Comparison of ENCODE assay signal across 21 mouse cellular contexts in the genomic region with DNA sequence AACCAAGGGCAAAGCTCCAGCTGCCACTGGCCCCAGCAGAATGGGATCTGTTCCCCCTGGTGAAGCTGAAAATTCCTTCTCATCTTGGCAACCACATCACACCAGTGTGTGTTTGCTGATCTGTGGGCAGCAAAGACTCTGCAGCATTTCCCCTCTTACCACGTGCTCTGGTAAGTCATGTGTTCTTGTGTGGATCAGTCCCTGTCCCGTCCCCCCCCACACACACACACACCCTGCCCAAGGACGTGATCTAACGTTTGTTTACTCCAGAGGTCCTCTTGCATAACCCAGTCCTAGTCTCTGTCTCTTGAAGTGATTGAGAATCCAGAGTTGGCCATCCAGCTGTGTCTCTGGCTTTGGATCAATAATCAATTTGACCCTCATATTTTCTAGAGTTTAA. TPM values are rescaled to one million over a fixed set of nuclear protein-coding genes. Genes with fewer than 3 reads are reported as not detected.
DNase-seq lines count a peak whose midpoint lies in the region; ATAC-seq and TF ChIP-seq lines count a peak whose summit lies in the region.
"Had no signal": no experiment of that assay in that cellular context is flagged by ENCODE, and none has a peak within 500 bp of the region (broad histone marks: within the 10 kb centered on the region; RNA-seq: fewer than 3 reads in every experiment).

A gene (minus strand): TSS at position 134 of the 400 bp plus-strand sequence.

- H3K9ac ChIP-seq in liver, postnatal 0 days (replicated peaks), result no peak within 1 kb of the TSS
- H3K9ac ChIP-seq in liver, embryonic 11.5 days (ENCODE audit: low read depth, low read length), result no peak within 1 kb of the TSS
- H3K9ac ChIP-seq in lung, embryonic 15.5 days, result no peak within 1 kb of the TSS
- H3K9ac ChIP-seq in stomach, embryonic 15.5 days, result no peak within 1 kb of the TSS
- H3K9ac ChIP-seq in midbrain, embryonic 15.5 days, result no peak within 1 kb of the TSS
- H3K9ac ChIP-seq: forebrain, embryonic 15.5 days; hindbrain, embryonic 14.5 days; neural tube, embryonic 12.5 days had no signal

- H3K9me3 ChIP-seq in liver, postnatal 0 days (ENCODE audit: low read length), result no peaks in the 10 kb centered on the region
- H3K9me3 ChIP-seq in liver, embryonic 11.5 days (ENCODE audit: control insufficient read depth, low read length), result no peaks in the 10 kb centered on the region
- no peaks in the 10 kb centered on the region for H3K9me3 ChIP-seq in lung, embryonic 15.5 days
- H3K9me3 ChIP-seq in stomach, embryonic 15.5 days, result no peaks in the 10 kb centered on the region
- H3K9me3 ChIP-seq in midbrain, embryonic 15.5 days, result no peaks in the 10 kb centered on the region
- H3K9me3 ChIP-seq: forebrain, embryonic 15.5 days; neural tube, embryonic 12.5 days had no signal

- intact Hi-C loops in gastrocnemius, postnatal 36 days (cut with DNase I), result no loop called here

- H3K27ac ChIP-seq in liver, postnatal 0 days (ENCODE audit: low read depth), result no peak within 1 kb of the TSS
- H3K27ac ChIP-seq in liver, embryonic 11.5 days (ENCODE audit: low read depth, low read length), result no peak within 1 kb of the TSS
- peak within 1 kb of the TSS; percentile 69 for H3K27ac ChIP-seq in lung, embryonic 15.5 days
- H3K27ac ChIP-seq in stomach, embryonic 15.5 days, result no peak within 1 kb of the TSS
- H3K27ac ChIP-seq in midbrain, embryonic 15.5 days, result no peak within 1 kb of the TSS
- H3K27ac ChIP-seq: forebrain, embryonic 15.5 days; hindbrain, embryonic 14.5 days; macrophage; neural tube, embryonic 12.5 days had no signal

- no peaks in the 10 kb centered on the region for H3K4me1 ChIP-seq in liver, postnatal 0 days (ENCODE audit: insufficient read depth)
- no peaks in the 10 kb centered on the region for H3K4me1 ChIP-seq in liver, embryonic 11.5 days (replicated peaks; ENCODE audit: control insufficient read depth, insufficient read depth, low read length)
- H3K4me1 ChIP-seq in lung, embryonic 15.5 days, result peaks cover 20% of the 10 kb centered on the region
- H3K4me1 ChIP-seq in stomach, embryonic 15.5 days, result no peaks in the 10 kb centered on the region
- no peaks in the 10 kb centered on the region for H3K4me1 ChIP-seq in midbrain, embryonic 15.5 days
- H3K4me1 ChIP-seq: forebrain, embryonic 15.5 days; neural tube, embryonic 12.5 days had no signal

- H3K4me3 ChIP-seq in liver, postnatal 0 days (ENCODE audit: low read depth, low read length), result no peak within 1 kb of the TSS
- no peak within 1 kb of the TSS for H3K4me3 ChIP-seq in liver, embryonic 11.5 days (ENCODE audit: low read depth, low read length)
- no peak within 1 kb of the TSS for H3K4me3 ChIP-seq in lung, embryonic 15.5 days
- H3K4me3 ChIP-seq in stomach, embryonic 15.5 days (replicated peaks), result no peak within 1 kb of the TSS
- H3K4me3 ChIP-seq in midbrain, embryonic 15.5 days, result no peak within 1 kb of the TSS
- H3K4me3 ChIP-seq: forebrain, embryonic 15.5 days; neural tube, embryonic 12.5 days had no signal

- no peaks in the 10 kb centered on the region for H3K27me3 ChIP-seq in liver, postnatal 0 days (ENCODE audit: insufficient read depth, low read length)
- H3K27me3 ChIP-seq in liver, embryonic 11.5 days (replicated peaks; ENCODE audit: control insufficient read depth, insufficient read depth, low read length), result no peaks in the 10 kb centered on the region
- H3K27me3 ChIP-seq in lung, embryonic 15.5 days, result no peaks in the 10 kb centered on the region
- H3K27me3 ChIP-seq in stomach, embryonic 15.5 days (replicated peaks), result no peaks in the 10 kb centered on the region
- no peaks in the 10 kb centered on the region for H3K27me3 ChIP-seq in midbrain, embryonic 15.5 days (replicated peaks)
- H3K27me3 ChIP-seq: forebrain, embryonic 15.5 days; neural tube, embryonic 12.5 days had no signal

- no peak for TF ChIP-seq EP300 in liver, postnatal 0 days (IDR thresholded peaks at IDR 0.05; ENCODE audit: low read depth)

- 0 out of 2 replicates have a peak, but pooled peaks have one; percentile 43 for ATAC-seq in liver, postnatal 0 days
- ATAC-seq in liver, embryonic 11.5 days (replicated peaks; ENCODE audit: low FRiP score), result no peak
- peak; percentile 89 for ATAC-seq in lung, embryonic 15.5 days (ENCODE audit: borderline replicate concordance, extremely low read depth, low FRiP score, low TSS enrichment)
- ATAC-seq in stomach, embryonic 15.5 days (ENCODE audit: insufficient read depth, low FRiP score, low read depth), result peak; percentile 45; the same call in 1 of the 2 replicates
- ATAC-seq in midbrain, embryonic 15.5 days (replicated peaks), result no peak
- ATAC-seq: forebrain, embryonic 15.5 days had no signal

- peak; percentile 32 for DNase-seq in gastrocnemius, postnatal 25 days
- no peak for DNase-seq in gastrocnemius, postnatal 36 days
- no peak for DNase-seq in liver, postnatal 0 days
- DNase-seq in liver, embryonic 11.5 days (ENCODE audit: low spot score), result no peak
- DNase-seq: cerebellum, adult 11 months; gastrocnemius, postnatal 14 days; midbrain, embryonic 14.5 days; right cerebral cortex, adult 18-20 months had no signal

- H3K4me2 ChIP-seq in liver, postnatal 0 days (ENCODE audit: low read depth, low read length), result no peak within 1 kb of the TSS
- no peak within 1 kb of the TSS for H3K4me2 ChIP-seq in liver, embryonic 11.5 days
- no peak within 1 kb of the TSS for H3K4me2 ChIP-seq in lung, embryonic 15.5 days
- H3K4me2 ChIP-seq in stomach, embryonic 15.5 days, result no peak within 1 kb of the TSS
- H3K4me2 ChIP-seq in midbrain, embryonic 15.5 days, result no peak within 1 kb of the TSS
- H3K4me2 ChIP-seq: forebrain, embryonic 15.5 days; hindbrain, embryonic 14.5 days; neural tube, embryonic 12.5 days had no signal

- H3K36me3 ChIP-seq in liver, postnatal 0 days (replicated peaks; ENCODE audit: insufficient read depth, low read length), result no peaks in the 10 kb centered on the region
- H3K36me3 ChIP-seq in liver, embryonic 11.5 days (ENCODE audit: control insufficient read depth, insufficient read depth, low read length), result no peaks in the 10 kb centered on the region
- no peaks in the 10 kb centered on the region for H3K36me3 ChIP-seq in lung, embryonic 15.5 days
- H3K36me3 ChIP-seq in stomach, embryonic 15.5 days, result no peaks in the 10 kb centered on the region
- no peaks in the 10 kb centered on the region for H3K36me3 ChIP-seq in midbrain, embryonic 15.5 days (replicated peaks)
- H3K36me3 ChIP-seq: forebrain, embryonic 15.5 days; G1E; neural tube, embryonic 12.5 days had no signal

- WGBS in liver, postnatal 0 days (ENCODE audit: insufficient replicate concordance), result 50% methylated on average over 4 of the region's 4 CpGs
- 58% methylated on average over 4 of the region's 4 CpGs for WGBS in liver, embryonic 11.5 days
- 37% methylated on average over 4 of the region's 4 CpGs for WGBS in lung, embryonic 15.5 days
- 28% methylated on average over 4 of the region's 4 CpGs for WGBS in stomach, embryonic 15.5 days
- whole genome bisulfite sequencing in midbrain, embryonic 15.5 days, result 80% methylated on average over 4 of the region's 4 CpGs

- TF ChIP-seq CTCF in liver, postnatal 0 days (IDR thresholded peaks at IDR 0.05; ENCODE audit: low read depth), result no peak

RNA-seq across cellular contexts. Expression of the gene that starts here (rescaled TPM):
- total RNA-seq in gastrocnemius, postnatal 25 days (2021), result not detected
- total RNA-seq in gastrocnemius, postnatal 36 days (2021), result not detected
- polyA plus RNA-seq in liver, postnatal 0 days (2015; fragmentation: Nextera tagmentation; extraction: Ambion mirVana), result not detected in 2 replicates
- polyA plus RNA-seq in liver, embryonic 11.5 days (2014; fragmentation: Nextera tagmentation; extraction: Ambion mirVana), result not detected in 2 replicates
- 0.14 TPM in 1 of 2 replicates, not detected in the other for polyA plus RNA-seq in lung, embryonic 15.5 days (2015; fragmentation: Nextera tagmentation; extraction: Ambion mirVana)
- not detected in 2 replicates for polyA plus RNA-seq in stomach, embryonic 15.5 days (2015; fragmentation: Nextera tagmentation; extraction: Ambion mirVana)
- polyA plus RNA-seq in midbrain, embryonic 15.5 days (2015; fragmentation: Nextera tagmentation; extraction: Ambion mirVana), result 0.15 TPM in 1 of 2 replicates, not detected in the other
- total RNA-seq: G1E; gastrocnemius, postnatal 14 days; layer of hippocampus, postnatal 10 days; left cerebral cortex, postnatal 25 days had no signal
- polyA plus RNA-seq: cortical plate, adult 2 months; forebrain, embryonic 15.5 days; G1E; heart, postnatal 0 days; hindbrain, embryonic 14.5 days; kidney, embryonic 16.5 days; macrophage; midbrain, embryonic 14.5 days; neural tube, embryonic 12.5 days had no signal

Comparison
In these comparisons a context has a peak if more than half of its experiments do, and no peak if none do; other contexts are left out.
1. Peak in DNase-seq in gastrocnemius, postnatal 25 days; RNA of the gene not detected or under 1 TPM.
2. Peak in ATAC-seq in liver, postnatal 0 days; RNA of the gene not detected or under 1 TPM.
3. Peak in ATAC-seq and H3K27ac ChIP-seq in lung, embryonic 15.5 days; RNA of the gene not detected or under 1 TPM.
4. Peak in ATAC-seq in stomach, embryonic 15.5 days; RNA of the gene not detected or under 1 TPM.